16 mouse cellular contexts compared by ENCODE assay signal in genomic region chr2:154565562-154565961, GRCm38 (mm10). TPM values are rescaled to one million over a fixed set of nuclear protein-coding genes. Genes with fewer than 3 reads are reported as not detected.
DNase-seq lines count a peak whose midpoint lies in the region; ATAC-seq lines count a peak whose summit lies in the region.
"Had no signal": no experiment of that assay in that cellular context is flagged by ENCODE, and none has a peak within 500 bp of the region (broad histone marks: within the 10 kb centered on the region; RNA-seq: fewer than 3 reads in every experiment).

No protein-coding gene starts in this region.

- peaks cover 34% of the 10 kb centered on the region for H3K4me1 ChIP-seq in heart, embryonic 13.5 days
- peaks cover 17% of the 10 kb centered on the region for H3K4me1 ChIP-seq in heart, embryonic 11.5 days (ENCODE audit: control insufficient read depth, insufficient read depth, low read length)
- H3K4me1 ChIP-seq in embryonic facial prominence, embryonic 15.5 days: peaks cover 41% of the 10 kb centered on the region
- H3K4me1 ChIP-seq in neural tube, embryonic 15.5 days: peaks cover 21% of the 10 kb centered on the region

- no peak overlapping the region for H3K4me2 ChIP-seq in heart, embryonic 13.5 days
- H3K4me2 ChIP-seq in heart, embryonic 11.5 days: no peak overlapping the region
- H3K4me2 ChIP-seq in embryonic facial prominence, embryonic 15.5 days (replicated peaks): no peak overlapping the region
- H3K4me2 ChIP-seq in neural tube, embryonic 15.5 days: no peak overlapping the region
- H3K4me2 ChIP-seq: hindbrain, embryonic 15.5 days had no signal

- no peak overlapping the region for H3K4me3 ChIP-seq in heart, embryonic 13.5 days
- no peak overlapping the region for H3K4me3 ChIP-seq in heart, embryonic 11.5 days (ENCODE audit: low read depth, low read length)
- no peak overlapping the region for H3K4me3 ChIP-seq in embryonic facial prominence, embryonic 15.5 days (replicated peaks)
- H3K4me3 ChIP-seq in neural tube, embryonic 15.5 days (replicated peaks): no peak overlapping the region
- H3K4me3 ChIP-seq: erythroblast, embryonic 14.5 days; heart, adult 2 months; hindbrain, embryonic 15.5 days had no signal

- peaks cover 33% of the 10 kb centered on the region for H3K36me3 ChIP-seq in heart, embryonic 13.5 days
- H3K36me3 ChIP-seq in heart, embryonic 11.5 days (ENCODE audit: control insufficient read depth, insufficient read depth, low read length): peaks cover 11% of the 10 kb centered on the region
- H3K36me3 ChIP-seq in embryonic facial prominence, embryonic 15.5 days: peaks cover 30% of the 10 kb centered on the region
- H3K36me3 ChIP-seq in neural tube, embryonic 15.5 days: no peaks in the 10 kb centered on the region
- H3K36me3 ChIP-seq: hindbrain, embryonic 15.5 days had no signal

- 0 out of 2 replicates have a peak overlapping the region, but pooled peaks have one; percentile 2 for H3K9ac ChIP-seq in heart, embryonic 13.5 days
- no peak overlapping the region for H3K9ac ChIP-seq in heart, embryonic 11.5 days (ENCODE audit: low read depth, low read length)
- no peak overlapping the region for H3K9ac ChIP-seq in embryonic facial prominence, embryonic 15.5 days
- peak overlapping the region; percentile 26; the same call in 1 of the 2 replicates for H3K9ac ChIP-seq in neural tube, embryonic 15.5 days (replicated peaks)
- H3K9ac ChIP-seq: hindbrain, embryonic 15.5 days had no signal

- no peaks in the 10 kb centered on the region for H3K9me3 ChIP-seq in heart, embryonic 13.5 days
- H3K9me3 ChIP-seq in heart, embryonic 11.5 days (replicated peaks; ENCODE audit: control insufficient read depth, low read length): no peaks in the 10 kb centered on the region
- H3K9me3 ChIP-seq in embryonic facial prominence, embryonic 15.5 days (replicated peaks): no peaks in the 10 kb centered on the region
- no peaks in the 10 kb centered on the region for H3K9me3 ChIP-seq in neural tube, embryonic 15.5 days (replicated peaks)
- H3K9me3 ChIP-seq: hindbrain, embryonic 15.5 days; megakaryocyte, embryonic 14.5 days had no signal

- no peak overlapping the region for H3K27ac ChIP-seq in heart, embryonic 13.5 days (replicated peaks)
- no peak overlapping the region for H3K27ac ChIP-seq in heart, embryonic 11.5 days (ENCODE audit: low read depth, low read length)
- peak overlapping the region; percentile 24; the same call in 1 of the 2 replicates for H3K27ac ChIP-seq in embryonic facial prominence, embryonic 15.5 days (replicated peaks)
- H3K27ac ChIP-seq in neural tube, embryonic 15.5 days (replicated peaks): no peak overlapping the region
- H3K27ac ChIP-seq: heart, adult 2 months; hindbrain, embryonic 15.5 days had no signal

- no peak for ATAC-seq in heart, embryonic 13.5 days (ENCODE audit: extremely low read depth, insufficient number of reproducible peaks, low FRiP score, low TSS enrichment)
- no peak for ATAC-seq in heart, embryonic 11.5 days (replicated peaks; ENCODE audit: insufficient number of reproducible peaks, low FRiP score, low TSS enrichment)
- no peak for ATAC-seq in embryonic facial prominence, embryonic 15.5 days (ENCODE audit: insufficient number of reproducible peaks, low FRiP score, low TSS enrichment, low read depth)
- no peak for ATAC-seq in neural tube, embryonic 15.5 days (ENCODE audit: low FRiP score)

- DNase-seq in right cerebral cortex, adult 18-20 months: peak; percentile 51
- DNase-seq in right cerebral cortex, postnatal 10 days (ENCODE audit: low spot score in 2 of 2): no peak
- DNase-seq in thymus, postnatal 0 days (ENCODE audit: low spot score): no peak
- DNase-seq in kidney, postnatal 25 days: no peak
- DNase-seq: heart, adult 2 months; kidney, postnatal 10 days; layer of hippocampus, postnatal 36 days; lung, adult 18-20 months had no signal

- WGBS in heart, embryonic 13.5 days: 70% methylated on average over 3 of the region's 3 CpGs
- 79% methylated on average over 3 of the region's 3 CpGs for WGBS in heart, embryonic 11.5 days (ENCODE audit: insufficient replicate concordance)
- 67% methylated on average over 3 of the region's 3 CpGs for WGBS in embryonic facial prominence, embryonic 15.5 days
- 65% methylated on average over 3 of the region's 3 CpGs for WGBS in neural tube, embryonic 15.5 days

- no peaks in the 10 kb centered on the region for H3K27me3 ChIP-seq in heart, embryonic 13.5 days (replicated peaks)
- H3K27me3 ChIP-seq in heart, embryonic 11.5 days (ENCODE audit: control insufficient read depth, insufficient read depth, low read length): no peaks in the 10 kb centered on the region
- H3K27me3 ChIP-seq in embryonic facial prominence, embryonic 15.5 days: no peaks in the 10 kb centered on the region
- no peaks in the 10 kb centered on the region for H3K27me3 ChIP-seq in neural tube, embryonic 15.5 days (replicated peaks)
- H3K27me3 ChIP-seq: hindbrain, embryonic 15.5 days; megakaryocyte, embryonic 14.5 days had no signal

RNA-seq across cellular contexts. Expression of gene E2f1, which starts 4.1 kb away (rescaled TPM):
- polyA plus RNA-seq in heart, embryonic 13.5 days (2015; fragmentation: Nextera tagmentation; extraction: Ambion mirVana): 15.5 and 17.8 TPM in 2 replicates
- polyA plus RNA-seq in heart, embryonic 11.5 days (2014; fragmentation: Nextera tagmentation; extraction: Ambion mirVana): 6.5 and 7.8 TPM in 2 replicates
- 24.6 and 25.5 TPM in 2 replicates for polyA plus RNA-seq in embryonic facial prominence, embryonic 15.5 days (2015; fragmentation: Nextera tagmentation; extraction: Ambion mirVana)
- 3.4 and 7.4 TPM in 2 replicates for polyA plus RNA-seq in neural tube, embryonic 15.5 days (2015; fragmentation: Nextera tagmentation; extraction: Ambion mirVana)
- 14.7 and 16.8 TPM in 2 replicates for polyA plus RNA-seq in thymus, postnatal 0 days (2015; fragmentation: Nextera tagmentation; extraction: Ambion mirVana)

RNA-seq across cellular contexts. Expression of gene Necab3, which starts 6.9 kb away (rescaled TPM):
- 1.0 and 1.4 TPM in 2 replicates for polyA plus RNA-seq in heart, embryonic 13.5 days (2015; fragmentation: Nextera tagmentation; extraction: Ambion mirVana)
- polyA plus RNA-seq in heart, embryonic 11.5 days (2014; fragmentation: Nextera tagmentation; extraction: Ambion mirVana): 1.2 and 1.4 TPM in 2 replicates
- 3.4 and 4.3 TPM in 2 replicates for polyA plus RNA-seq in embryonic facial prominence, embryonic 15.5 days (2015; fragmentation: Nextera tagmentation; extraction: Ambion mirVana)
- polyA plus RNA-seq in neural tube, embryonic 15.5 days (2015; fragmentation: Nextera tagmentation; extraction: Ambion mirVana): 16.0 and 19.6 TPM in 2 replicates
- 5.1 TPM in 2 replicates for polyA plus RNA-seq in thymus, postnatal 0 days (2015; fragmentation: Nextera tagmentation; extraction: Ambion mirVana)

RNA-seq across cellular contexts. Expression of gene Actl10, which starts 14.0 kb away (rescaled TPM):
- 0.09 TPM in 2 replicates for polyA plus RNA-seq in heart, embryonic 13.5 days (2015; fragmentation: Nextera tagmentation; extraction: Ambion mirVana)
- not detected in 2 replicates for polyA plus RNA-seq in heart, embryonic 11.5 days (2014; fragmentation: Nextera tagmentation; extraction: Ambion mirVana)
- 0.17 and 0.25 TPM in 2 replicates for polyA plus RNA-seq in embryonic facial prominence, embryonic 15.5 days (2015; fragmentation: Nextera tagmentation; extraction: Ambion mirVana)
- polyA plus RNA-seq in neural tube, embryonic 15.5 days (2015; fragmentation: Nextera tagmentation; extraction: Ambion mirVana): 0.31 and 0.63 TPM in 2 replicates
- polyA plus RNA-seq in thymus, postnatal 0 days (2015; fragmentation: Nextera tagmentation; extraction: Ambion mirVana): 0.09 and 0.10 TPM in 2 replicates
- polyA plus RNA-seq: heart, adult 2 months; small intestine, adult 2 months had no signal

RNA-seq across cellular contexts. Expression of gene 1700003F12Rik, which starts 18.7 kb away (rescaled TPM):
- polyA plus RNA-seq in heart, embryonic 13.5 days (2015; fragmentation: Nextera tagmentation; extraction: Ambion mirVana): 0.29 TPM in 1 of 2 replicates, not detected in the other
- 0.89 and 1.4 TPM in 2 replicates for polyA plus RNA-seq in heart, embryonic 11.5 days (2014; fragmentation: Nextera tagmentation; extraction: Ambion mirVana)
- 0.83 and 1.3 TPM in 2 replicates for polyA plus RNA-seq in embryonic facial prominence, embryonic 15.5 days (2015; fragmentation: Nextera tagmentation; extraction: Ambion mirVana)
- 1.3 and 1.9 TPM in 2 replicates for polyA plus RNA-seq in neural tube, embryonic 15.5 days (2015; fragmentation: Nextera tagmentation; extraction: Ambion mirVana)
- polyA plus RNA-seq in thymus, postnatal 0 days (2015; fragmentation: Nextera tagmentation; extraction: Ambion mirVana): 1.1 and 2.6 TPM in 2 replicates
- polyA plus RNA-seq: erythroblast, embryonic 14.5 days had no signal

RNA-seq across cellular contexts. Expression of gene Pxmp4, which starts 37.9 kb away (rescaled TPM):
- polyA plus RNA-seq in heart, embryonic 13.5 days (2015; fragmentation: Nextera tagmentation; extraction: Ambion mirVana): 24.4 and 25.2 TPM in 2 replicates
- polyA plus RNA-seq in heart, embryonic 11.5 days (2014; fragmentation: Nextera tagmentation; extraction: Ambion mirVana): 21.4 and 23.5 TPM in 2 replicates
- polyA plus RNA-seq in embryonic facial prominence, embryonic 15.5 days (2015; fragmentation: Nextera tagmentation; extraction: Ambion mirVana): 30.5 and 33.1 TPM in 2 replicates
- polyA plus RNA-seq in neural tube, embryonic 15.5 days (2015; fragmentation: Nextera tagmentation; extraction: Ambion mirVana): 18.1 and 22.9 TPM in 2 replicates
- 51.8 and 52.1 TPM in 2 replicates for polyA plus RNA-seq in thymus, postnatal 0 days (2015; fragmentation: Nextera tagmentation; extraction: Ambion mirVana)

Comparison
In these comparisons a context has a peak if more than half of its experiments do, and no peak if none do; other contexts are left out.
1. H3K9ac ChIP-seq: peak in heart, embryonic 13.5 days (single experiment) and neural tube, embryonic 15.5 days (single experiment); none in heart, embryonic 11.5 days (single experiment) and embryonic facial prominence, embryonic 15.5 days (single experiment).